Mouse (Mus musculus): ENCODE data around the gene Nckap5. TPM values are rescaled to one million over a fixed set of nuclear protein-coding genes. Genes with fewer than 3 reads are reported as not detected.

The Nckap5 gene
- polyA plus RNA-seq, 1 experiment from 2014 or later: 24.7 TPM

DNA sequence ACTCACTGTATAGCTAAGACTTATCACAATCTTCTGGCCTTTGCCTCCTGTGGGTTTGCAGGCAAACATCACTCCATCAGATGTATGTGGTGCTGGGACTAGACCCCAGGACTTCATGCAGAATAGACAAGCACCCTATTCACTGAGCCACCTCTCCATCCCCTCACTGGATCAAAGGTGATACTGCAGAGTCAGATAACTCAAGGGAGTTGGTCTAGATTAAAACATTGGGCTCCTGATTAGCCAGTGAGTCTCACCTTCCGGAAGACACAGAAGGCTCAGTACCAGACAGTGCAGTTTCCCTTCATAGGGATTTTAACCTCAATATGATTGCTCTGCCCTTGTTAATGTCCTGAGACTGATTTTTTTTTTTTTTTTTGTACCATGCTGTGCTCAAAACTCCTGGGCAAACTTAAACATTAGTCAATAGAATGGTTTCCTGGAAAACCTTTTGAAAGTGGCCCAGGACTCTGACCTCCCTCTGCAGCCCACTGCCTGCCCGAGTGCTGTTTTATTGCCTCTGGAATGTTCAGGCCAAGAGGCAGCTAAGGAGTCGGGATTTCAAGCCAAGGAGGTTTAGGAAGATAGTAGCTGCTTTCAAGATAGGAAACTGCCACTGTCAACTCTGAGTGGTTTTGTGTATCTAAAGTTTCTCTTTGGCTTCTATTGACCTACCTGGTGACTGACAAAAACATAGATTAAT, 315.4 kb downstream of the Nckap5 start:
- no peak overlapping the region for H3K27ac ChIP-seq (replicated peaks)
- 78% methylated on average over 3 of the region's 3 CpGs for WGBS
- H3K9ac ChIP-seq (replicated peaks): no peak overlapping the region
- no peaks in the 10 kb centered on the region for H3K9me3 ChIP-seq
- no peaks in the 10 kb centered on the region for H3K27me3 ChIP-seq
- no peak overlapping the region for H3K4me2 ChIP-seq (replicated peaks)
- ATAC-seq (replicated peaks): no peak
- no peak overlapping the region for H3K4me3 ChIP-seq
- H3K36me3 ChIP-seq: no peaks in the 10 kb centered on the region
- H3K4me1 ChIP-seq: no peaks in the 10 kb centered on the region

DNA sequence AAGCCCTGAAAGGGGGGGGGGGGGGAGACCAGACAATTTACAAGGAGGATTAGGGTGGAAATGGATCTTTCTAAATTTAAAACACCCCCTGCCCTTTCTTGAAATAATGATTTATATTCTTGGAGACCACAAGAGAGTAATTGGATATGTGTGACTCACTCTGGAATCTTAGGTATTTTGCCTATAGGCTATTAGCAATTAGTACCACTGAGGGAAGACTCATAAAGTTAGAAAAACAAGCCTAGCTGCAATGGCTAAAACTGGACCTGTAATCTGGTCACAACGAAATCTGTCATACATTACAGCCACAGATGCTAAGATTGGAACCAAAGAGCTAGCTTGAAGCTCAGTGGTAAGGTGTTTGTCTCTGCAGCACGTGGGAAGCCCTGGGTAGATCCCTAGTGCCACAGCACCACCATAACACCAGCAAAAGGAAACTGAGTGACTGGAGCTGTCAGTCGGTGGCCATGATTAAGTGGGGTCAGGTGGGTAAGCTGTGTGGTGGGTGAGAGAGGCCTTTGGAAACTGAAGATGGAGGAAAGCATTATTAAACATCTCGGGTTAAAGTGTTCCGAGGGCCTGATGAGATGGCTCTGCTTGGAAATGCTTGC, 318.7 kb downstream of the Nckap5 start:
- H3K36me3 ChIP-seq: no peaks in the 10 kb centered on the region
- no peak overlapping the region for H3K4me3 ChIP-seq
- H3K27ac ChIP-seq (replicated peaks): no peak overlapping the region
- no peaks in the 10 kb centered on the region for H3K27me3 ChIP-seq
- H3K9me3 ChIP-seq: no peaks in the 10 kb centered on the region
- WGBS: 86% methylated on average over 5 of the region's 5 CpGs
- no peaks in the 10 kb centered on the region for H3K4me1 ChIP-seq
- no peak for ATAC-seq (replicated peaks)
- H3K9ac ChIP-seq (replicated peaks): no peak overlapping the region
- H3K4me2 ChIP-seq (replicated peaks): no peak overlapping the region

DNA sequence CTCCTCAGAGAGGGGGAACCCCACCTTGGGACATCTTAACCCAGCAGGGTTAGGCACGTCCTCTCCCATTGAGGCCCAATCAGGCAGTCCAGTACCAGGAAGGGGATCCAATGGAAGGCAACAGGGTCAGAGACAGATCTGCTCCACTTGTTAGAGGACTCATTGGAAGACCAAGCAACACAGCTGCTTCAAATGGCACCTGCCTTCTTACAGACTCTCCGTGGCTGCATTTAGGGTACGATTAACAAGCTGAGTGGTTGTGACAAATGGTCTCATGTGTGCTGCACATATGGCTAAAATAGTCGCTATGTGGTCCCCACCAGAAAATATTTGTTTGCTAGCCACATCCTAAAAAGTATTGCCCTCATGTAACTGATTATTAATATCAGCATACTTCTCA, 325.9 kb downstream of the Nckap5 start:
- no peak overlapping the region for H3K4me2 ChIP-seq (replicated peaks)
- H3K4me1 ChIP-seq: no peaks in the 10 kb centered on the region
- H3K27me3 ChIP-seq: no peaks in the 10 kb centered on the region
- no peak for ATAC-seq (replicated peaks)
- 85% methylated on average over 4 of the region's 4 CpGs for WGBS
- H3K36me3 ChIP-seq: no peaks in the 10 kb centered on the region
- no peak overlapping the region for H3K4me3 ChIP-seq
- H3K9ac ChIP-seq (replicated peaks): no peak overlapping the region
- no peak overlapping the region for H3K27ac ChIP-seq (replicated peaks)
- no peaks in the 10 kb centered on the region for H3K9me3 ChIP-seq

DNA sequence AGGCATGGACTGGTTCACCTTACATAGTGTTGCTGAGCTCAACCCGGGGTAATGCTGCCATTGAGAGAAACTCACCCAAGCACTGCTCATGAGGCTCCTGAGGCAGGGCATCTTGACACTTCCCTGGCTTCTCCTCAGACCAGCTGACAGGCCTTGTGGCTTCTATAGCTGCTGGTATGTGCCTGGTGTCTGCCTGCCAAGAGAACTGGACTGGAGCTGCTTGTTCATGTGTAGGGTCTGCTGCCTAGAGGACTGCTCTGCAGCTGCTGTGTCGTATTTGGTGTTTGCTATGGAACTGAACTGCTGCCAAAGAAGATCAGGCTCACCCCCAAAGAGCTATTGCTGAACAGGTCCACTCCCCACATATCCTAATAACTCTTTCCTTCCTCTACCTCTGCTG, 327.9 kb downstream of the Nckap5 start:
- H3K4me3 ChIP-seq: no peak overlapping the region
- no peak for ATAC-seq (replicated peaks)

DNA sequence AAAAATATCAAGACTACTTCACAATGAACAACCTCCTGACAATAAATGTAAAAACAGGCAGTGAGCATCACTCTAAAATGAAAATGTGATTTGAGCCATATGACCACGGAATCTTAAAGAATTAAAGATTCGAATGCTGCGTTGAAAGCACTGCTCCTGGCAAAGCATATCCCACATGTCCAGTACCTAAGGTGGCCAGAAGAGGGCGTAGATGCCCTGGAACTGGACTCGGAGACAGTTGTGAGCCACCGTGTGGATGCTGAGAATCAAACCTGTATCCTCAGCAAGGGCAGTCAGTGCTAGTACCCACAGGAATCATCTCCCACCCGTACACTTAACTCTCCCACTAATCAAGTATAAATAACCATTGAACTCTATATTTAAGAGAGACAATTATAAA, 333.9 kb downstream of the Nckap5 start:
- Histone ChIP-seq H3K4me2 (replicated peaks) (no peak overlapping the region), H3K9me3 (no peaks in the 10 kb centered on the region), H3K4me3 (no peak overlapping the region), H3K27me3 (no peaks in the 10 kb centered on the region), H3K4me1 (peaks cover 15% of the 10 kb centered on the region), H3K9ac (replicated peaks) (no peak overlapping the region), H3K36me3 (no peaks in the 10 kb centered on the region), H3K27ac (replicated peaks) (no peak overlapping the region)
- 80% methylated on average over 7 of the region's 7 CpGs for WGBS
- ATAC-seq (replicated peaks): no peak

More for the DNA sequence above, 327.9 kb downstream of the Nckap5 start:
- Histone ChIP-seq H3K4me1 (no peaks in the 10 kb centered on the region), H3K4me2 (replicated peaks) (no peak overlapping the region), H3K27me3 (no peaks in the 10 kb centered on the region), H3K27ac (replicated peaks) (no peak overlapping the region), H3K9me3 (no peaks in the 10 kb centered on the region), H3K36me3 (no peaks in the 10 kb centered on the region), H3K9ac (replicated peaks) (no peak overlapping the region)
- 76% methylated on average over 2 of the region's 2 CpGs for WGBS

DNA sequence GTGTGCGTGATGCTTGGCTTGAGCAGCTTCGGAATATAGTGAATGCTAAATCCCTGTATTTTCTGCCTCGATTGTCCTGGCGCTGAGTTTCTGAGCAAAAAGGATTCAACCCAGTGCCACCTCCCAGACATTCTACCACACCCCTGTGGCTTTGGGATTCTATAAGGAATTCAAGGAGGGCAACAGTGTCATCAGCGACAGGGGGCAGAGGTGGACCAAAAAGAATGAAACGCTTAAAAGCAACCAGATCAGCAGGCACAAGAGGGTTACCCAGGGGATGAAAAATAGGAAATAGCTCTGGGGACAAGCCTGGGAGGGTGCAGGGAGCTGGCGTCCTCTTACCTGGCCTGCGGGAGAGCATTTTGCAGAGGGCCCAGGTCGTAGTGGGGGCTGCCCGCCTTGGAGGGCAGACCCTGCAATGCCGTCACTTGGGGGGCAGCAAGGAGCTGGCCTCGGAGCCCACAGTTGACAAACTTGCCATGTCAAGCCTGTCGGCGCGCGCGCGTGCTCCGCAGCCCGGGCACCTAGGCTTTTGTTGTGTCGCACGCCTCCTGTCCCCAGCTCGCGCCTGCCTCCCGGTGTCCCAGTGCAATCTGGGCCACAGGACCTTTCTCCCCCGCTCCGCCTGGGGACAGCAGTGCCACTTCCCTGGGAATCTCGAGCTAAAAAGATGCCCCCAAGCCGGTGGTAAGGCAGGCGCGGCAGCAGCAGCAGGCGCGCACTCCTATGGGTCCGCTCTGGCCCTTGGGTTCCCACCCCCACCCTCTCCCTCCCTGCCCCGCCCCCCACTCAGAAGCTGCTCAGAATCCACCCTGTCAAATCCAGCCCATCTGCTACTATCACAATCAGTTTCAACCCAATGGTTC, 338.2 kb downstream of the Nckap5 start:
- ATAC-seq (replicated peaks): peak; percentile 90
- Histone ChIP-seq H3K9ac (replicated peaks) (peak overlapping the region; percentile 82), H3K4me3 (peak overlapping the region; percentile 67), H3K9me3 (no peaks in the 10 kb centered on the region), H3K27ac (replicated peaks) (peak overlapping the region; percentile 89), H3K4me2 (replicated peaks) (peak overlapping the region; percentile 90), H3K27me3 (no peaks in the 10 kb centered on the region), H3K36me3 (no peaks in the 10 kb centered on the region), H3K4me1 (peaks cover 40% of the 10 kb centered on the region)
- WGBS: 5% methylated on average over 35 of the region's 35 CpGs

DNA sequence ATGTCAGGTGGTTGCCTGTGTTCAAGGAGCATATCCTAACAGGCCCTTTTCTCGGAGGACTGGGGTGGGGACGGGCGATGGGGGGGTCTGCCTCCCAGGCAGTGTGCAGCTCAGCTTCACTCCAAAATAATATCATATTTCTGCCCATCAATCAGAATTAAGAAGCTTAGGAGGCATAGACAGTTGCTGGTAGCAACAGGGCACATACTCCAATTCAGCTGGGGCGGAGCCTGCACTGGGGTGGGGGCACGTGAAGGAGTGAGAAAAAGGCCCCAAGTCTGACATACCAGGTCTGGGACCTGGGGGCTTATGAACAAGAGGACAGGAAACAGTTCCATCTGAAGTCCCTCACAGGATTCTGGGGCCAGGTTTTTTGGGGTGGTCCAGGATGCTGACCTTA, 339.2 kb downstream of the Nckap5 start:
- H3K4me3 ChIP-seq: peak overlapping the region; percentile 67
- H3K27me3 ChIP-seq: no peaks in the 10 kb centered on the region
- H3K4me2 ChIP-seq (replicated peaks): peak overlapping the region; percentile 90
- H3K36me3 ChIP-seq: no peaks in the 10 kb centered on the region
- WGBS: 71% methylated on average over 5 of the region's 5 CpGs
- H3K27ac ChIP-seq (replicated peaks): peak overlapping the region; percentile 89; the same call in 1 of the 2 replicates
- peak overlapping the region; percentile 82; the same call in 1 of the 2 replicates for H3K9ac ChIP-seq (replicated peaks)
- peaks cover 40% of the 10 kb centered on the region for H3K4me1 ChIP-seq
- H3K9me3 ChIP-seq: no peaks in the 10 kb centered on the region
- no peak for ATAC-seq (replicated peaks)

DNA sequence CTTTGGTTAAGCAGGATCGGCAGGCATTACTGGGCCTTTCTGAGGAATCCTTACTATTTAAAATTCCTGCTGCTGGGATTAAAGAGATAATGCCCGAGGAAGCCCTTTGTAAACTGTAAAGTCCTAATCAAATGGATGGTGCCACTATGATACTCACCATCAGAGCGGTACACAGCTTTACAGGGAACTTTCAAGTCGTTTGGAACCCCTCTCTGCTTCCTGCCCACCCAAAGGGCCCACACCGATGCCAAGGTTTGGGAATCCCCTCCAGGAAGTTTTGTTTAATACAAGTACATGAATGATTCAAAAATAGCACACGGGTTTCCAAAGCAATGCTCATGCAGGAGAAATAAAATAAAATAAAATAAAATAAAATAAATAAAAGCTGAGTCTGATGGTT, 340.3 kb downstream of the Nckap5 start:
- Histone ChIP-seq H3K4me3 (peak overlapping the region; percentile 67; the same call in 1 of the 2 replicates), H3K36me3 (no peaks in the 10 kb centered on the region), H3K9me3 (no peaks in the 10 kb centered on the region), H3K4me1 (peaks cover 40% of the 10 kb centered on the region), H3K27me3 (no peaks in the 10 kb centered on the region), H3K9ac (replicated peaks) (peak overlapping the region; percentile 24; the same call in 1 of the 2 replicates), H3K4me2 (replicated peaks) (peak overlapping the region; percentile 90), H3K27ac (replicated peaks) (no peak overlapping the region; the same call in 1 of the 2 replicates)
- no peak for ATAC-seq (replicated peaks)
- whole genome bisulfite sequencing: 17% methylated on average over 6 of the region's 6 CpGs

DNA sequence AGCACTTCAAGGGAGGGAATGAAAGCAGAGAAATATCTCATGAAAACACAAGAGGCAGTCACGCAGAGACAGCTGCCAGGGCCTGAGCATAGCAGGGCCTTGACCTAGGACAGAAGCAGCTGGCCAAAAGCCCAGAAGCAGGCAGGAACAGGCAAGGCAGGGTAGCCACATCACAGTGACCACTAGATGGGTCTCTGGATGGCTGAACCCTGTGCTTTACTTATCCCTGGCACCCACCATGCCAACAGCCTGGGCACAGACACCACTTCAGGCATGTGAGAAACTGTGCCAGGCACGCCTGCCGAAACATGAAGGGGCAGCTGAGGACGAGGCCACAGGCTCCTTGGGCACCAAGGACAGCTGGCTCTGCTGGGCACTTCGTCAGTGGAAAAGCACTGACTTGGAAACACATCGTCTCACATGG, 345.9 kb downstream of the Nckap5 start:
- WGBS: 63% methylated on average over 6 of the region's 6 CpGs
- H3K9ac ChIP-seq (replicated peaks): no peak overlapping the region
- H3K4me3 ChIP-seq: no peak overlapping the region
- H3K4me1 ChIP-seq: peaks cover 12% of the 10 kb centered on the region
- H3K9me3 ChIP-seq: no peaks in the 10 kb centered on the region
- H3K36me3 ChIP-seq: no peaks in the 10 kb centered on the region
- H3K4me2 ChIP-seq (replicated peaks): no peak overlapping the region
- no peak overlapping the region for H3K27ac ChIP-seq (replicated peaks)
- ATAC-seq (replicated peaks): peak; percentile 49; the same call in 1 of the 2 replicates
- H3K27me3 ChIP-seq: no peaks in the 10 kb centered on the region

DNA sequence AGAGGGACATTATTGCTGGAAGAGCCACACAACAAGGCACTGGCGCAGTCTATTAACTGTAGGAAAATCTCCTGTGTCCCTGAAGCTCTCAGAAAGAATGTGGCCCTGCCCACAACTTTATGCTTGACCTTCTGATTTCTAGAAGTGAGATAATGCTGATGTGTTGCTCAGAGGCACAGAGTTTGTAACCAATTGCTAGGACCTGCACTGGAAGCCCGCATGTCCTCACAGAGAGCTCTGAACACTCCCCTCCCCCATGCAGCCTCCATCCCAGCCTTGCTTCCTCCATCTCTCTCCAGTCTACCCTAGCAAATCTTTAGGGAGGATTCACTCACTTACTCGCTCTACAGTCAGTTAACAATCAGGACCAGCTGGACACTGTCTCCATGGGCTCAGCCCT, 346.9 kb downstream of the Nckap5 start:
- ATAC-seq (replicated peaks): no peak
- H3K4me1 ChIP-seq: peaks cover 5% of the 10 kb centered on the region
- H3K4me2 ChIP-seq (replicated peaks): no peak overlapping the region
- H3K36me3 ChIP-seq: no peaks in the 10 kb centered on the region
- no peak overlapping the region for H3K4me3 ChIP-seq
- H3K9me3 ChIP-seq: no peaks in the 10 kb centered on the region
- 87% methylated on average over 3 of the region's 3 CpGs for WGBS
- no peak overlapping the region for H3K27ac ChIP-seq (replicated peaks)
- H3K9ac ChIP-seq (replicated peaks): no peak overlapping the region
- no peaks in the 10 kb centered on the region for H3K27me3 ChIP-seq

DNA sequence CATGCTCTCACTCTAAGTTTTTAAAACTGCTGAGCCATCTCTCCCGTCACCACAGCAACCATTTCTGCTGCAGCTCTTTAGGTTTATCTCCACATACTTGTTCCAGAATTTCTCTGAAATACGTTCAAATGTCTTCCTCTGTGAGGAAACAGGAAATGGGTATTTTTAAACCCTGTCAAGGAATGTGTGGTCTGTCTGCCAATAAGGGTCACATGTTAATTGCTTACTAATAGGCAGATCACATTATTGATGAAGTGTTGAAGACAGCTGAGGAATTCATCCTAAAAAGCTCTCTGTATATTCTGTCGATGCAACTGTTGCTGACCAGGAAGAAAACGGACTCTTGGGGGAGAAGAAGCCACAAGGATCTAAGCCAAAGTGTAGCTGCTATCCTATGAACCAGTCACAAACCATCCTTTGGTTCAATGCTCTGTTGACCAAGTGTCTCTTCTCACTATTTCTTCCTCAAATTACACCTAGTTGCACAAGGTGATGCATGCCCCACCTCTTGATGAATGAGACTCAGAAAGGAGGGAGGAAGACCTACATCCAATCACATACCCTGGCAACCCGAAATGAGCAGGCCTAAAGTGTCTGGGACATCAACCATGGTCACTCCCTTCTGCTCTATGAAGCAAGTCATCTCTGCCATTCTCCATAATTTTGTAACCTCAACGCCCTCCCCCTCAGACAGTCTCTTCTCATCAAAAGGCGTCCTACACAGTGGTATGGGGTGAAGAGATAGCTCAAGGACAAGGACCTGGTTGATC, 349.0 kb downstream of the Nckap5 start:
- Histone ChIP-seq H3K9ac (replicated peaks) (no peak overlapping the region), H3K27me3 (no peaks in the 10 kb centered on the region), H3K27ac (replicated peaks) (no peak overlapping the region), H3K4me1 (peaks cover 5% of the 10 kb centered on the region), H3K4me2 (replicated peaks) (no peak overlapping the region), H3K9me3 (no peaks in the 10 kb centered on the region), H3K36me3 (no peaks in the 10 kb centered on the region), H3K4me3 (no peak overlapping the region)
- WGBS: 87% methylated on average over 7 of the region's 7 CpGs
- ATAC-seq (replicated peaks): no peak
